Mouse (Mus musculus): ENCODE measurements around the gene Asb7.

GRCm38 (mm10) chr7:66645736-66646135 is 43.7 kb downstream of the Asb7 start:
- no peak for TF ChIP-seq CTCF (IDR thresholded peaks at IDR 0.05; ENCODE audit: control insufficient read depth, insufficient read depth, low read length)
- no peak for TF ChIP-seq POLR2A (IDR thresholded peaks at IDR 0.05; ENCODE audit: borderline replicate concordance, control insufficient read depth, low read depth, low read length)

Measured in bone marrow, adult 2 months (tissue).